Mouse (Mus musculus) heart, adult 2 months (tissue): ENCODE data around the gene Cym.

Source experiments
- CTCF ChIP-seq: fragments of 200-600 bp; IDR thresholded peaks from 2 replicates; pipeline ENCODE4 v1.8.1; 2022; ENCODE audit warnings: antibody characterized with exemption, mild to moderate bottlenecking, moderate library complexity
- EP300 ChIP-seq: fragments of 200-500 bp; IDR thresholded peaks from 2 replicates; pipeline ENCODE4 v1.6.1; 2011; ENCODE audit warnings: low read depth, low read length, control low read depth; ENCODE audit not compliant: insufficient read depth
- POLR2A ChIP-seq: fragments of 200-500 bp; IDR thresholded peaks from 2 replicates; pipeline ENCODE4 v1.6.1; 2011; ENCODE audit warnings: mild to moderate bottlenecking, low read depth, low read length, control low read depth; ENCODE audit not compliant: insufficient read depth

DNA sequence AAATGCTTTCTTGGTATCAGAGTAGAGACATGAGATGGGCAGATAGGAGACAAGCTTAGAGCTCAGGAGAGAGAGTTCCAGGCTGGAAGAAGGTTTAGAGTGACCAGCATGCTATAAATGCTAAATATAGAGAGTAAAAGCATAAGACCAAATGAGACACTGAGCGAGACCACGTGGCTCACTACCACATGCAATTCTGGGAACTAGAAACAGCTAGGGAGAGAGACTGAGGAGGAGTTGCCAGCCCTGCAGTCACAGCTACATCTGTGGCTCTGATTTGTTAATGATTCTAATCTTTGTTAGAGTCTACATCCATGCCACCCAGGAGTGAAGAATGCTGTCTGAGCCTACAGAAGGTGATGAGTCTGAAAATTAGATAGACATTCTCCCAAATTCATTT, 52.0 kb downstream of the Cym start:
- TF ChIP-seq CTCF (no peak), EP300 (no peak), POLR2A (no peak)
